32 mouse cellular contexts compared by ENCODE assay signal in genomic region chr11:94558226-94558625, GRCm38 (mm10). TPM values are rescaled to one million over a fixed set of nuclear protein-coding genes. Genes with fewer than 3 reads are reported as not detected.
DNase-seq lines count a peak whose midpoint lies in the region; ATAC-seq and TF ChIP-seq lines count a peak whose summit lies in the region.
"Had no signal": no experiment of that assay in that cellular context is flagged by ENCODE, and none has a peak within 500 bp of the region (broad histone marks: within the 10 kb centered on the region; RNA-seq: fewer than 3 reads in every experiment).

No protein-coding gene starts in this region.

- no peak for TF ChIP-seq CTCF in midbrain, postnatal 0 days (IDR thresholded peaks at IDR 0.05)
- no peak for TF ChIP-seq CTCF in forebrain, postnatal 0 days (IDR thresholded peaks at IDR 0.05; ENCODE audit: low read depth)

- no peaks in the 10 kb centered on the region for H3K9me3 ChIP-seq in forebrain, embryonic 14.5 days (replicated peaks; ENCODE audit: control insufficient read depth, low read length)
- H3K9me3 ChIP-seq in forebrain, embryonic 13.5 days (replicated peaks), result no peaks in the 10 kb centered on the region
- no peaks in the 10 kb centered on the region for H3K9me3 ChIP-seq in kidney, embryonic 15.5 days (replicated peaks)
- H3K9me3 ChIP-seq in midbrain, postnatal 0 days (ENCODE audit: low read length), result no peaks in the 10 kb centered on the region
- no peaks in the 10 kb centered on the region for H3K9me3 ChIP-seq in midbrain, embryonic 16.5 days (replicated peaks; ENCODE audit: control insufficient read depth, low read length, poor library complexity, severe bottlenecking)
- no peaks in the 10 kb centered on the region for H3K9me3 ChIP-seq in forebrain, postnatal 0 days (ENCODE audit: low read length)
- H3K9me3 ChIP-seq: embryonic facial prominence, embryonic 13.5 days; hindbrain, embryonic 13.5 days; liver, embryonic 13.5 days; megakaryocyte, embryonic 14.5 days; midbrain, embryonic 13.5 days had no signal

- no peaks in the 10 kb centered on the region for H3K4me1 ChIP-seq in forebrain, embryonic 14.5 days (ENCODE audit: control insufficient read depth, insufficient read depth, low read length)
- no peaks in the 10 kb centered on the region for H3K4me1 ChIP-seq in forebrain, embryonic 13.5 days
- H3K4me1 ChIP-seq in kidney, embryonic 15.5 days, result peaks cover 4% of the 10 kb centered on the region; the same call in 1 of the 2 replicates
- no peaks in the 10 kb centered on the region for H3K4me1 ChIP-seq in midbrain, postnatal 0 days (ENCODE audit: insufficient read depth, low read length)
- no peaks in the 10 kb centered on the region for H3K4me1 ChIP-seq in midbrain, embryonic 16.5 days (ENCODE audit: control insufficient read depth, insufficient read depth, low read length)
- no peaks in the 10 kb centered on the region for H3K4me1 ChIP-seq in forebrain, postnatal 0 days (ENCODE audit: insufficient read depth)
- H3K4me1 ChIP-seq: embryonic facial prominence, embryonic 13.5 days; hindbrain, embryonic 13.5 days; liver, embryonic 13.5 days; midbrain, embryonic 13.5 days had no signal

- H3K4me2 ChIP-seq in forebrain, embryonic 14.5 days (ENCODE audit: low read length), result no peak overlapping the region
- no peak overlapping the region for H3K4me2 ChIP-seq in forebrain, embryonic 13.5 days
- H3K4me2 ChIP-seq in kidney, embryonic 15.5 days, result no peak overlapping the region
- no peak overlapping the region for H3K4me2 ChIP-seq in midbrain, postnatal 0 days (ENCODE audit: low read depth, low read length, poor library complexity, severe bottlenecking)
- H3K4me2 ChIP-seq in midbrain, embryonic 16.5 days (ENCODE audit: low read length), result no peak overlapping the region
- H3K4me2 ChIP-seq in forebrain, postnatal 0 days (ENCODE audit: low read depth), result no peak overlapping the region
- H3K4me2 ChIP-seq: embryonic facial prominence, embryonic 13.5 days; heart, embryonic 11.5 days; hindbrain, embryonic 13.5 days; liver, embryonic 13.5 days; midbrain, embryonic 13.5 days had no signal

- H3K36me3 ChIP-seq in forebrain, embryonic 14.5 days (ENCODE audit: control insufficient read depth, insufficient read depth, low read length), result 0 out of 2 replicates have a peak, but pooled peaks cover 2% of the 10 kb centered on the region
- H3K36me3 ChIP-seq in forebrain, embryonic 13.5 days (ENCODE audit: poor library complexity, severe bottlenecking), result no peaks in the 10 kb centered on the region
- H3K36me3 ChIP-seq in kidney, embryonic 15.5 days, result peaks cover 20% of the 10 kb centered on the region
- H3K36me3 ChIP-seq in midbrain, postnatal 0 days (ENCODE audit: insufficient read depth, low read length), result no peaks in the 10 kb centered on the region
- H3K36me3 ChIP-seq in midbrain, embryonic 16.5 days (ENCODE audit: control insufficient read depth, insufficient read depth, low read length), result no peaks in the 10 kb centered on the region
- H3K36me3 ChIP-seq in forebrain, postnatal 0 days (ENCODE audit: insufficient read depth), result no peaks in the 10 kb centered on the region
- H3K36me3 ChIP-seq: hindbrain, embryonic 13.5 days; liver, embryonic 13.5 days; midbrain, embryonic 13.5 days had no signal

- no peak overlapping the region for H3K9ac ChIP-seq in forebrain, embryonic 14.5 days (ENCODE audit: low read length)
- no peak overlapping the region for H3K9ac ChIP-seq in forebrain, embryonic 13.5 days
- H3K9ac ChIP-seq in kidney, embryonic 15.5 days, result no peak overlapping the region
- no peak overlapping the region for H3K9ac ChIP-seq in midbrain, postnatal 0 days (replicated peaks; ENCODE audit: low read length, poor library complexity, severe bottlenecking)
- no peak overlapping the region for H3K9ac ChIP-seq in midbrain, embryonic 16.5 days (ENCODE audit: low read depth, low read length)
- no peak overlapping the region for H3K9ac ChIP-seq in forebrain, postnatal 0 days
- H3K9ac ChIP-seq: embryonic facial prominence, embryonic 13.5 days; hindbrain, embryonic 13.5 days; liver, embryonic 13.5 days; midbrain, embryonic 13.5 days had no signal

- DNase-seq in forebrain, embryonic 14.5 days (ENCODE audit: low spot score), result peak; percentile 19
- DNase-seq in kidney, adult 18-20 months, result no peak
- DNase-seq in midbrain, postnatal 0 days (ENCODE audit: low spot score), result no peak
- DNase-seq in forebrain, postnatal 0 days, result peak; percentile 66
- DNase-seq: adrenal gland, postnatal 10 days; cerebellum, adult 11-12 months; cerebellum, postnatal 10 days; gastrocnemius, postnatal 25 days; heart, adult 18-20 months; heart, postnatal 36 days; kidney, postnatal 14 days; layer of hippocampus, adult 9-11 months; liver, embryonic 13.5 days; lung, adult 18-20 months; lung, postnatal 4 days; thymus, postnatal 4 days had no signal

- no peak overlapping the region for H3K4me3 ChIP-seq in forebrain, embryonic 14.5 days (ENCODE audit: low read depth, low read length)
- H3K4me3 ChIP-seq in forebrain, embryonic 13.5 days, result no peak overlapping the region
- H3K4me3 ChIP-seq in kidney, embryonic 15.5 days (replicated peaks), result no peak overlapping the region
- no peak overlapping the region for H3K4me3 ChIP-seq in midbrain, postnatal 0 days (ENCODE audit: low read depth, low read length)
- H3K4me3 ChIP-seq in midbrain, embryonic 16.5 days (ENCODE audit: low read depth, low read length), result no peak overlapping the region
- H3K4me3 ChIP-seq in forebrain, postnatal 0 days (ENCODE audit: low read depth, low read length), result no peak overlapping the region
- H3K4me3 ChIP-seq: embryonic facial prominence, embryonic 13.5 days; hindbrain, embryonic 13.5 days; liver, embryonic 13.5 days; megakaryocyte, embryonic 14.5 days; midbrain, embryonic 13.5 days had no signal

- no peak for ATAC-seq in forebrain, embryonic 14.5 days
- no peak for ATAC-seq in forebrain, embryonic 13.5 days
- ATAC-seq in kidney, embryonic 15.5 days (replicated peaks; ENCODE audit: low FRiP score), result 0 out of 2 replicates have a peak, but pooled peaks have one; percentile 36
- no peak for ATAC-seq in midbrain, postnatal 0 days (ENCODE audit: low FRiP score)
- ATAC-seq in midbrain, embryonic 16.5 days, result no peak
- peak; percentile 88 for ATAC-seq in forebrain, postnatal 0 days
- ATAC-seq: intestine, postnatal 0 days; lung, postnatal 0 days; midbrain, embryonic 13.5 days; Patski had no signal

- no peaks in the 10 kb centered on the region for H3K27me3 ChIP-seq in forebrain, embryonic 14.5 days (replicated peaks; ENCODE audit: control insufficient read depth, insufficient read depth, low read length)
- no peaks in the 10 kb centered on the region for H3K27me3 ChIP-seq in forebrain, embryonic 13.5 days
- no peaks in the 10 kb centered on the region for H3K27me3 ChIP-seq in kidney, embryonic 15.5 days
- H3K27me3 ChIP-seq in midbrain, postnatal 0 days (ENCODE audit: insufficient read depth, low read length), result no peaks in the 10 kb centered on the region
- no peaks in the 10 kb centered on the region; the same call in 1 of the 2 replicates for H3K27me3 ChIP-seq in midbrain, embryonic 16.5 days (ENCODE audit: control insufficient read depth, insufficient read depth, low read depth, low read length)
- no peaks in the 10 kb centered on the region for H3K27me3 ChIP-seq in forebrain, postnatal 0 days (ENCODE audit: insufficient read depth, low read length)
- H3K27me3 ChIP-seq: hindbrain, embryonic 13.5 days; liver, embryonic 13.5 days; megakaryocyte, embryonic 14.5 days; midbrain, embryonic 13.5 days; Patski had no signal

- 74% methylated on average over 3 of the region's 3 CpGs for WGBS in forebrain, embryonic 14.5 days
- 77% methylated on average over 3 of the region's 3 CpGs for whole genome bisulfite sequencing in forebrain, embryonic 13.5 days
- WGBS in kidney, embryonic 15.5 days, result 58% methylated on average over 3 of the region's 3 CpGs
- WGBS in midbrain, postnatal 0 days, result 63% methylated on average over 3 of the region's 3 CpGs
- WGBS in midbrain, embryonic 16.5 days, result 82% methylated on average over 3 of the region's 3 CpGs
- WGBS in forebrain, postnatal 0 days, result 45% methylated on average over 3 of the region's 3 CpGs

- no peak overlapping the region for H3K27ac ChIP-seq in forebrain, embryonic 14.5 days (ENCODE audit: low read depth, low read length)
- H3K27ac ChIP-seq in forebrain, embryonic 13.5 days, result no peak overlapping the region
- H3K27ac ChIP-seq in kidney, embryonic 15.5 days, result 0 out of 2 replicates have a peak overlapping the region, but pooled peaks have one; percentile 3
- H3K27ac ChIP-seq in midbrain, postnatal 0 days (ENCODE audit: low read depth, low read length), result peak overlapping the region; percentile 38; the same call in 1 of the 2 replicates
- no peak overlapping the region for H3K27ac ChIP-seq in midbrain, embryonic 16.5 days (ENCODE audit: low read length)
- peak overlapping the region; percentile 59; the same call in 1 of the 2 replicates for H3K27ac ChIP-seq in forebrain, postnatal 0 days (ENCODE audit: low read depth, low read length)
- H3K27ac ChIP-seq: embryonic facial prominence, embryonic 13.5 days; hindbrain, embryonic 13.5 days; liver, embryonic 13.5 days; midbrain, embryonic 13.5 days had no signal

RNA-seq across cellular contexts. Expression of gene Chad, which starts 6.6 kb away (rescaled TPM):
- polyA plus RNA-seq in forebrain, embryonic 14.5 days (2014; fragmentation: Nextera tagmentation; extraction: Ambion mirVana), result 0.17 TPM in 2 replicates
- 0.14 and 0.19 TPM in 2 replicates for polyA plus RNA-seq in forebrain, embryonic 13.5 days (2015; fragmentation: Nextera tagmentation; extraction: Ambion mirVana)
- polyA plus RNA-seq in kidney, embryonic 15.5 days (2015; fragmentation: Nextera tagmentation; extraction: Ambion mirVana), result 0.23 and 1.1 TPM in 2 replicates
- 0.11 TPM in 1 of 2 replicates, not detected in the other for total RNA-seq in midbrain, postnatal 0 days (2014; rRNA removed)
- polyA plus RNA-seq in midbrain, postnatal 0 days (2015; fragmentation: Nextera tagmentation; extraction: Ambion mirVana), result 0.85 and 0.87 TPM in 2 replicates
- 0.43 and 0.61 TPM in 2 replicates for polyA plus RNA-seq in midbrain, embryonic 16.5 days (2015; fragmentation: Nextera tagmentation; extraction: Ambion mirVana)
- not detected in 2 replicates for total RNA-seq in forebrain, postnatal 0 days (2014; rRNA removed)
- 0.30 and 0.44 TPM in 2 replicates for polyA plus RNA-seq in forebrain, postnatal 0 days (2015; fragmentation: Nextera tagmentation; extraction: Ambion mirVana)
- total RNA-seq: common myeloid progenitor, adult 5-6 weeks; left cerebral cortex, adult 18-20 months had no signal
- polyA plus RNA-seq: heart, embryonic 11.5 days; liver, embryonic 13.5 days had no signal

RNA-seq across cellular contexts. Expression of gene Rsad1, which starts 9.2 kb away (rescaled TPM):
- polyA plus RNA-seq in forebrain, embryonic 14.5 days (2014; fragmentation: Nextera tagmentation; extraction: Ambion mirVana), result 3.9 and 4.1 TPM in 2 replicates
- polyA plus RNA-seq in forebrain, embryonic 13.5 days (2015; fragmentation: Nextera tagmentation; extraction: Ambion mirVana), result 3.1 and 3.7 TPM in 2 replicates
- 4.0 and 5.6 TPM in 2 replicates for polyA plus RNA-seq in kidney, embryonic 15.5 days (2015; fragmentation: Nextera tagmentation; extraction: Ambion mirVana)
- 12.6 and 19.5 TPM in 2 replicates for total RNA-seq in midbrain, postnatal 0 days (2014; rRNA removed)
- 11.5 and 13.5 TPM in 2 replicates for polyA plus RNA-seq in midbrain, postnatal 0 days (2015; fragmentation: Nextera tagmentation; extraction: Ambion mirVana)
- 9.4 and 11.4 TPM in 2 replicates for polyA plus RNA-seq in midbrain, embryonic 16.5 days (2015; fragmentation: Nextera tagmentation; extraction: Ambion mirVana)
- 12.2 and 12.6 TPM in 2 replicates for total RNA-seq in forebrain, postnatal 0 days (2014; rRNA removed)
- polyA plus RNA-seq in forebrain, postnatal 0 days (2015; fragmentation: Nextera tagmentation; extraction: Ambion mirVana), result 7.7 and 8.8 TPM in 2 replicates

RNA-seq across cellular contexts. Expression of gene Mycbpap, which starts 36.7 kb away (rescaled TPM):
- polyA plus RNA-seq in forebrain, embryonic 14.5 days (2014; fragmentation: Nextera tagmentation; extraction: Ambion mirVana), result 1.8 and 2.1 TPM in 2 replicates
- 2.2 and 2.5 TPM in 2 replicates for polyA plus RNA-seq in forebrain, embryonic 13.5 days (2015; fragmentation: Nextera tagmentation; extraction: Ambion mirVana)
- polyA plus RNA-seq in kidney, embryonic 15.5 days (2015; fragmentation: Nextera tagmentation; extraction: Ambion mirVana), result 3.6 and 4.4 TPM in 2 replicates
- total RNA-seq in midbrain, postnatal 0 days (2014; rRNA removed), result 3.2 and 4.4 TPM in 2 replicates
- polyA plus RNA-seq in midbrain, postnatal 0 days (2015; fragmentation: Nextera tagmentation; extraction: Ambion mirVana), result 1.2 and 2.0 TPM in 2 replicates
- 4.9 and 5.6 TPM in 2 replicates for polyA plus RNA-seq in midbrain, embryonic 16.5 days (2015; fragmentation: Nextera tagmentation; extraction: Ambion mirVana)
- 0.77 and 2.1 TPM in 2 replicates for total RNA-seq in forebrain, postnatal 0 days (2014; rRNA removed)
- polyA plus RNA-seq in forebrain, postnatal 0 days (2015; fragmentation: Nextera tagmentation; extraction: Ambion mirVana), result 1.5 and 1.7 TPM in 2 replicates
- total RNA-seq: gastrocnemius, adult 18-20 months; gastrocnemius, postnatal 25 days; neutrophil, adult 5-6 weeks had no signal

RNA-seq across cellular contexts. Expression of gene Acsf2, which starts 43.4 kb away (rescaled TPM):
- 2.1 and 2.3 TPM in 2 replicates for polyA plus RNA-seq in forebrain, embryonic 14.5 days (2014; fragmentation: Nextera tagmentation; extraction: Ambion mirVana)
- polyA plus RNA-seq in forebrain, embryonic 13.5 days (2015; fragmentation: Nextera tagmentation; extraction: Ambion mirVana), result 1.4 and 1.8 TPM in 2 replicates
- 7.9 and 8.9 TPM in 2 replicates for polyA plus RNA-seq in kidney, embryonic 15.5 days (2015; fragmentation: Nextera tagmentation; extraction: Ambion mirVana)
- 3.9 and 6.6 TPM in 2 replicates for total RNA-seq in midbrain, postnatal 0 days (2014; rRNA removed)
- polyA plus RNA-seq in midbrain, postnatal 0 days (2015; fragmentation: Nextera tagmentation; extraction: Ambion mirVana), result 1.7 and 1.9 TPM in 2 replicates
- 1.2 and 1.9 TPM in 2 replicates for polyA plus RNA-seq in midbrain, embryonic 16.5 days (2015; fragmentation: Nextera tagmentation; extraction: Ambion mirVana)
- total RNA-seq in forebrain, postnatal 0 days (2014; rRNA removed), result 2.6 and 4.3 TPM in 2 replicates
- 1.5 and 1.6 TPM in 2 replicates for polyA plus RNA-seq in forebrain, postnatal 0 days (2015; fragmentation: Nextera tagmentation; extraction: Ambion mirVana)

RNA-seq across cellular contexts. Expression of gene Epn3, which starts 58.5 kb away (rescaled TPM):
- 0.30 and 0.41 TPM in 2 replicates for polyA plus RNA-seq in forebrain, embryonic 14.5 days (2014; fragmentation: Nextera tagmentation; extraction: Ambion mirVana)
- 0.15 and 0.34 TPM in 2 replicates for polyA plus RNA-seq in forebrain, embryonic 13.5 days (2015; fragmentation: Nextera tagmentation; extraction: Ambion mirVana)
- 16.5 and 18.4 TPM in 2 replicates for polyA plus RNA-seq in kidney, embryonic 15.5 days (2015; fragmentation: Nextera tagmentation; extraction: Ambion mirVana)
- 1.1 and 5.0 TPM in 2 replicates for total RNA-seq in midbrain, postnatal 0 days (2014; rRNA removed)
- polyA plus RNA-seq in midbrain, postnatal 0 days (2015; fragmentation: Nextera tagmentation; extraction: Ambion mirVana), result 0.92 and 1.4 TPM in 2 replicates
- polyA plus RNA-seq in midbrain, embryonic 16.5 days (2015; fragmentation: Nextera tagmentation; extraction: Ambion mirVana), result 0.43 and 0.57 TPM in 2 replicates
- 2.0 and 2.5 TPM in 2 replicates for total RNA-seq in forebrain, postnatal 0 days (2014; rRNA removed)
- polyA plus RNA-seq in forebrain, postnatal 0 days (2015; fragmentation: Nextera tagmentation; extraction: Ambion mirVana), result 0.96 and 1.4 TPM in 2 replicates
- total RNA-seq: common myeloid progenitor, adult 5-6 weeks; gastrocnemius, adult 18-20 months; MEL had no signal

Comparison
In these comparisons a context has a peak if more than half of its experiments do, and no peak if none do; other contexts are left out.
1. ATAC-seq: peak in kidney, embryonic 15.5 days (single experiment) and forebrain, postnatal 0 days (single experiment); none in forebrain, embryonic 14.5 days (single experiment), forebrain, embryonic 13.5 days (single experiment), midbrain, postnatal 0 days (single experiment) and midbrain, embryonic 16.5 days (single experiment).
2. H3K27ac ChIP-seq: peak in kidney, embryonic 15.5 days (single experiment), midbrain, postnatal 0 days (single experiment) and forebrain, postnatal 0 days (single experiment); none in forebrain, embryonic 14.5 days (single experiment), forebrain, embryonic 13.5 days (single experiment) and midbrain, embryonic 16.5 days (single experiment).
3. DNase-seq: peak in forebrain, embryonic 14.5 days (single experiment) and forebrain, postnatal 0 days (single experiment); none in kidney, adult 18-20 months (single experiment) and midbrain, postnatal 0 days (single experiment).